Mouse (Mus musculus) layer of hippocampus, adult 18-20 months (tissue): Measurements from ENCODE around the gene Sytl2. TPM values are rescaled to one million over a fixed set of nuclear protein-coding genes. Genes with fewer than 3 reads are reported as not detected.

Experiments
- DNase-seq, 2 experiments: peaks; one replicate each; pipeline ENCODE4 v3.0.0; 2022; ENCODE audit warnings: low spot score in 2 of 2
- total RNA-seq, 2 experiments: library from RNA; stranded (reverse); gene quantifications; 2 replicates each; pipeline ENCODE4 v1.2.3; 2021

Sytl2 gene
- total RNA-seq, 2 experiments from 2014 or later = 32.9 to 35.8 TPM

- DNase-seq = no peak
Measured at GRCm38 (mm10) chr7:90355995-90356394, 53.9 kb downstream of the Sytl2 start.

- DNase-seq = no peak
Measured at GRCm38 (mm10) chr7:90362788-90363187, 60.7 kb downstream of the Sytl2 start.

- DNase-seq = no peak
Measured at GRCm38 (mm10) chr7:90370071-90370851, 68.2 kb downstream of the Sytl2 start.

- DNase-seq = no peak
Measured at GRCm38 (mm10) chr7:90372804-90373203, 70.8 kb downstream of the Sytl2 start.

GRCm38 (mm10) chr7:90384411-90384810, 82.4 kb downstream of the Sytl2 start:
- DNase-seq = no peak

GRCm38 (mm10) chr7:90386885-90387459, 84.9 kb downstream of the Sytl2 start:
- peak; percentile 20 to 60 for DNase-seq

GRCm38 (mm10) chr7:90389765-90390164, 87.7 kb downstream of the Sytl2 start:
- DNase-seq = no peak

- no peak for DNase-seq
Measured at GRCm38 (mm10) chr7:90395073-90395472, 93.0 kb downstream of the Sytl2 start.

- no peak for DNase-seq
Measured at GRCm38 (mm10) chr7:90395928-90396327, 93.9 kb downstream of the Sytl2 start.

GRCm38 (mm10) chr7:90409934-90410333, 107.9 kb downstream of the Sytl2 start:
- peak; percentile 44 to 67 for DNase-seq

GRCm38 (mm10) chr7:90426020-90427001, 124.3 kb downstream of the Sytl2 start, which contains the start of gene Ccdc89:
Gene Ccdc89 (plus strand): TSS chr7:90426577.
- peak; percentile 79 to 86 for DNase-seq

GRCm38 (mm10) chr7:90427006-90427405, 125.0 kb downstream of the Sytl2 start:
- DNase-seq = no peak

- DNase-seq = no peak
Measured at GRCm38 (mm10) chr7:90432221-90432620, 130.2 kb downstream of the Sytl2 start.

GRCm38 (mm10) chr7:90440044-90440443, 138.0 kb downstream of the Sytl2 start:
- DNase-seq = no peak

- no peak for DNase-seq
Measured at GRCm38 (mm10) chr7:90442070-90442469, 140.0 kb downstream of the Sytl2 start.

GRCm38 (mm10) chr7:90442518-90443080, 140.5 kb downstream of the Sytl2 start, which contains the start of gene Crebzf:
Gene Crebzf (plus strand): TSS chr7:90442729.
- DNase-seq = peak; percentile 91 to 97

- peak; percentile 60 to 68 for DNase-seq
Measured at GRCm38 (mm10) chr7:90443101-90444091, 141.3 kb downstream of the Sytl2 start.

- no peak for DNase-seq
Measured at GRCm38 (mm10) chr7:90444206-90444605, 142.2 kb downstream of the Sytl2 start.

- no peak for DNase-seq
Measured at GRCm38 (mm10) chr7:90456149-90456844, 154.2 kb downstream of the Sytl2 start.
